Mouse (Mus musculus) CH12.LX (cell line): ENCODE measurements around the gene Ppih.

ENCODE experiments used
- CTCF ChIP-seq, 2 experiments: IDR thresholded peaks in 1 of 2; conservative IDR thresholded peaks in 1 of 2; 2 replicates each; pipeline ENCODE4 v1.5.1; 2011 to 2012; ENCODE audit warnings: low read depth in 2 of 2, low read length in 2 of 2, improper control_type of control experiment in 1 of 2, inconsistent platforms in 1 of 2, mild to moderate bottlenecking in 1 of 2, moderate library complexity in 1 of 2
- E2F4 ChIP-seq: IDR thresholded peaks from 2 replicates; pipeline ENCODE4 v1.6.1; 2011; ENCODE audit warnings: low read depth, low read length, improper control_type of control experiment; ENCODE audit not compliant: insufficient replicate concordance
- ELF1 ChIP-seq: IDR thresholded peaks from 2 replicates; pipeline ENCODE4 v1.6.1; 2014; ENCODE audit warnings: low read depth, mild to moderate bottlenecking, inconsistent platforms, low read length, improper control_type of control experiment
- EP300 ChIP-seq: IDR thresholded peaks from 2 replicates; pipeline ENCODE4 v1.6.1; 2011; ENCODE audit warnings: low read length, improper control_type of control experiment
- MYC ChIP-seq: IDR thresholded peaks from 2 replicates; pipeline ENCODE4 v1.6.1; 2011; ENCODE audit warnings: low read depth, mild to moderate bottlenecking, improper control_type of control experiment, low read length
- POLR2A ChIP-seq: IDR thresholded peaks from 2 replicates; pipeline ENCODE4 v1.6.1; 2011; ENCODE audit warnings: low read depth, mild to moderate bottlenecking, improper control_type of control experiment, low read length
- TBP ChIP-seq: conservative IDR thresholded peaks from 2 replicates; pipeline ENCODE4 v1.6.1; 2011; ENCODE audit warnings: low read depth, low read length, improper control_type of control experiment
- ZKSCAN1 ChIP-seq: IDR thresholded peaks from 2 replicates; pipeline ENCODE4 v1.6.1; 2012; ENCODE audit warnings: low read depth, inconsistent platforms, low read length, improper control_type of control experiment, borderline replicate concordance

- no peak for TF ChIP-seq CTCF (conservative IDR thresholded peaks at IDR 0.05 in 1 of 2, IDR thresholded peaks at IDR 0.05 in 1 of 2; ENCODE audit: low read depth in 2 of 2, low read length in 2 of 2)
- no peak for TF ChIP-seq ZKSCAN1
- no peak for TF ChIP-seq POLR2A
- no peak for TF ChIP-seq TBP
- no peak for TF ChIP-seq E2F4
- TF ChIP-seq ELF1 = no peak
- no peak for TF ChIP-seq MYC
- TF ChIP-seq EP300 = no peak
Observed at GRCm38 (mm10) chr4:119291921-119292320, 28.4 kb downstream of the Ppih start.
